Mouse (Mus musculus) C2C12 (cell line): ENCODE results near the gene Furin. TPM values are rescaled to one million over a fixed set of nuclear protein-coding genes. Genes with fewer than 3 reads are reported as not detected.
"Not testable (repeated sequence)": the region's sequence is repeated elsewhere in the genome, so short reads cannot be mapped to it uniquely, and the experiment has no call there.

Experiments used
- H3K27me3 ChIP-seq: one replicate; pipeline ENCODE4 v1.6.1; 2011; ENCODE audit not compliant: control insufficient read depth, insufficient read depth, insufficient read length
- H3K36me3 ChIP-seq: one replicate; pipeline ENCODE4 v1.6.1; 2011; ENCODE audit not compliant: control insufficient read depth, insufficient read depth
- H3K4me3 ChIP-seq: one replicate; pipeline ENCODE4 v1.5.1; 2011; ENCODE audit warnings: mild to moderate bottlenecking, control low read depth; ENCODE audit not compliant: poor library complexity, insufficient read depth, severe bottlenecking
- H3K79me2 ChIP-seq: one replicate; pipeline ENCODE4 v1.6.1; 2011; ENCODE audit not compliant: control insufficient read depth, insufficient read depth
- H3K79me3 ChIP-seq: one replicate; pipeline ENCODE4 v1.6.1; 2011; ENCODE audit warnings: low read depth, control low read depth
- H3ac ChIP-seq: one replicate; pipeline ENCODE3; 2011; ENCODE audit warnings: low read depth; ENCODE audit not compliant: control insufficient read depth, insufficient read length
- CEBPB ChIP-seq: IDR thresholded peaks from one replicate; pipeline ENCODE4 v1.6.1; 2011; ENCODE audit warnings: low read depth, mild to moderate bottlenecking, control low read depth, moderate library complexity
- CTCF ChIP-seq: IDR thresholded peaks from one replicate; pipeline ENCODE4 v1.5.1; 2011; ENCODE audit not compliant: control insufficient read depth, insufficient read depth, insufficient read length
- FOSL1 ChIP-seq: IDR thresholded peaks from one replicate; pipeline ENCODE4 v1.8.0; 2011; ENCODE audit warnings: mild to moderate bottlenecking, low read length; ENCODE audit not compliant: poor library complexity, insufficient read depth, severe bottlenecking
- MAX ChIP-seq: IDR thresholded peaks from one replicate; pipeline ENCODE4 v1.6.1; 2011; ENCODE audit warnings: mild to moderate bottlenecking, control low read depth
- MYOD1 ChIP-seq: IDR thresholded peaks from one replicate; pipeline ENCODE4 v1.6.1; 2011; ENCODE audit warnings: low read depth; ENCODE audit not compliant: control insufficient read depth, insufficient read length
- MYOG ChIP-seq: IDR thresholded peaks from one replicate; pipeline ENCODE4 v1.6.1; 2011; ENCODE audit not compliant: control insufficient read depth, insufficient read length; ENCODE audit errors: extremely low read depth
- USF1 ChIP-seq: IDR thresholded peaks from one replicate; pipeline ENCODE4 v1.6.1; 2011; ENCODE audit warnings: low read depth, mild to moderate bottlenecking, control low read depth, moderate library complexity
- polyA plus RNA-seq: library from polyadenylated mRNA; unstranded; fragments of >200 nt; fragmentation: generic; extraction: Trizol; gene quantifications from one replicate; pipeline ENCODE4 v1.2.1, GENCODE M21; 2012; ENCODE audit warnings: missing spikeins

Gene Furin
- polyA plus RNA-seq, 1 experiment = 63.6 TPM

GRCm38 (mm10) chr7:80398654-80399444, 6.4 kb downstream of the Furin start:
- peaks cover 30% of the 10 kb centered on the region for H3K79me3 ChIP-seq
- H3K36me3 ChIP-seq = peaks cover 34% of the 10 kb centered on the region
- no peaks in the 10 kb centered on the region for H3K27me3 ChIP-seq
- no peak for TF ChIP-seq FOSL1
- TF ChIP-seq CTCF = no peak
- no peak for TF ChIP-seq MAX
- no peak for TF ChIP-seq MYOG
- TF ChIP-seq USF1 = no peak
- TF ChIP-seq CEBPB = no peak
- no peak for TF ChIP-seq MYOD1
- H3ac ChIP-seq = no peak overlapping the region
- H3K79me2 ChIP-seq = peaks cover 63% of the 10 kb centered on the region
- no peak overlapping the region for H3K4me3 ChIP-seq

DNA sequence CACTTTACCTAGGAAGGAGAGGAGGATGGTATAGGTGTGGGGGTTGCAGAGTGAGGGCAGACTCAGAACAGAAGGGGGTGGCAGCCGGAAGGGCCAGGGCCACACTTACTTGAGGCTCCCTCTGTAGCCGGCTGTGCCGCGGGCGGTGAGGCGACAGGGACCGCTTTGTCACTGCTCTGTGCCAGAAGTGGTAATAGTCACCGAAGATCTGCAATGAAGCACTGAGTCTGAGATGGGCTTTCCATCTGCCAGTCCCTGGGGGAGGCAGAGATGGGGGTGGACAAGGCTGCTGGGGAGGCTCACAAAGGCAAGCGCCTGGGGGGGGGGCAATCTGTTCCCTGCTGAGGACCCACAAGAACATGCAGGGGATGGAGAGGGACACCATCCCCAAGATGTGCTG, 7.2 kb downstream of the Furin start:
- H3K79me3 ChIP-seq = peaks cover 30% of the 10 kb centered on the region
- no peak overlapping the region for H3ac ChIP-seq
- H3K79me2 ChIP-seq = peaks cover 59% of the 10 kb centered on the region
- H3K4me3 ChIP-seq = no peak overlapping the region
- H3K27me3 ChIP-seq = no peaks in the 10 kb centered on the region
- TF ChIP-seq MAX (no peak), MYOD1 (no peak), USF1 (no peak), FOSL1 (no peak), CEBPB (no peak), MYOG (no peak), CTCF (no peak)
- H3K36me3 ChIP-seq = peaks cover 43% of the 10 kb centered on the region

GRCm38 (mm10) chr7:80396427-80396826, 8.8 kb downstream of the Furin start:
- H3K79me2 ChIP-seq = peaks cover 48% of the 10 kb centered on the region
- peaks cover 28% of the 10 kb centered on the region for H3K79me3 ChIP-seq
- not testable (repeated sequence) for H3K27me3 ChIP-seq, H3K4me3 ChIP-seq, H3ac ChIP-seq
- H3K36me3 ChIP-seq = peaks cover 58% of the 10 kb centered on the region

DNA sequence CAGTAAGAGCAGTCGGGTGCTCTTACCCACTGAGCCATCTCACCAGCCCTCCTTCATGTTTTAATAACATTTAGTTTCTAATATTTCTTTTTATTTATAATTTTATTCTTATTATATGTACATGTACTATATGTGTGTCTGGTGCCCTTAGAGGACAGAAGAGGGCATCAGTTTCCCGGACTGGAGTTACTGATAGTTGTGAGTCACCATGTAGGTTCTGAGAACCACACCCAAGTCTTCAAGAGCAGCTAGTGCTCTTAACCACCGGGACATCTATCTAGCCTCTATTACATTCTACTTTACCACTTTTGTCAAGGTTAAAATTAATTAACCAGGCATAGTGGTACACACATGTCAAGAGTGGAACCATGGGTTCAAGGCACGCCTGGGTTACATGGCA, 10.6 kb downstream of the Furin start:
- H3K79me2 ChIP-seq = peaks cover 29% of the 10 kb centered on the region
- H3K27me3 ChIP-seq = no peaks in the 10 kb centered on the region
- TF ChIP-seq USF1 = no peak
- no peak for TF ChIP-seq MYOD1
- TF ChIP-seq MYOG = no peak
- TF ChIP-seq CTCF = no peak
- no peak for TF ChIP-seq FOSL1
- TF ChIP-seq MAX = no peak
- no peak for TF ChIP-seq CEBPB
- H3K79me3 ChIP-seq = peaks cover 16% of the 10 kb centered on the region
- peaks cover 64% of the 10 kb centered on the region for H3K36me3 ChIP-seq
- no peak overlapping the region for H3ac ChIP-seq
- H3K4me3 ChIP-seq = no peak overlapping the region

DNA sequence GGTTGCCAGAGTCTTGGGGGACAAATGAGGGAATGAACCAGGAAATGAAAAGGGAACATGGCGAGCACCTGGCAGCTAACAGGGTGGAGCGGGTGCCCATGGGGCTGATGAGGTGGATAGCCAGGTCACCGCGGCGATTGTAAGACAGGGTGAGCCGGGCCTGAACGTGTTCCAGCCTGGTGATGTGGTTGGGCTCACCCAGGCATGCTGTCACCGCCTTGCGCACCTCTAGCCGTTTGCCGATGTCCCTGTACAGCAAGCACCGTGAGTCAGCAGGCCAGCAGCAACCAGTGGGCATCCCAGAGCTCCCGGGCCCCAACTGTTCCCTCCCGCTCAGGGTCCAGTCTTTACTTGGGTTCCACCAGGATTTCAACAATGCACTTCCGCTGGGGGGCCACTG, 13.1 kb downstream of the Furin start:
- Histone ChIP-seq H3K27me3 (no peaks in the 10 kb centered on the region), H3K79me3 (no peaks in the 10 kb centered on the region), H3K4me3 (no peak overlapping the region), H3K79me2 (peaks cover 5% of the 10 kb centered on the region), H3K36me3 (peaks cover 53% of the 10 kb centered on the region), H3ac (no peak overlapping the region)
- no peak for TF ChIP-seq CEBPB
- no peak for TF ChIP-seq MAX
- no peak for TF ChIP-seq USF1
- TF ChIP-seq MYOD1 = no peak
- TF ChIP-seq FOSL1 = no peak
